Mouse (Mus musculus) midbrain, embryonic 11.5 days (tissue): ENCODE results near the gene Mgea5. TPM values are rescaled to one million over a fixed set of nuclear protein-coding genes. Genes with fewer than 3 reads are reported as not detected.
A peak's percentile ranks its signal among the peaks of the same experiment; 100 is the strongest.

Source experiments
- ATAC-seq: fragments of 200-750 bp; cut with Nextera tagmentation; 2 replicates; pipeline ENCODE4 v1.8.0; 2017; ENCODE audit warnings: moderate TSS enrichment, moderate library complexity; ENCODE audit not compliant: low FRiP score
- DNase-seq: peaks from one replicate; pipeline ENCODE4 v3.0.0; 2015; ENCODE audit warnings: low spot score; ENCODE audit errors: missing footprints
- H3K27ac ChIP-seq: fragments of 300-500 bp; sonication (generic); 2 replicates; pipeline ENCODE4 v1.5.1; 2014; ENCODE audit warnings: low read depth, low read length
- H3K27me3 ChIP-seq: fragments of 300-500 bp; sonication (generic); 2 replicates; pipeline ENCODE4 v1.6.1; 2014; ENCODE audit warnings: mild to moderate bottlenecking, low read length, moderate library complexity, mixed read lengths; ENCODE audit not compliant: control insufficient read depth, insufficient read depth
- H3K36me3 ChIP-seq: fragments of 300-500 bp; sonication (generic); 2 replicates; pipeline ENCODE4 v1.6.1; 2014; ENCODE audit warnings: mild to moderate bottlenecking, low read length, moderate library complexity, mixed read lengths; ENCODE audit not compliant: control insufficient read depth, insufficient read depth
- H3K4me1 ChIP-seq: fragments of 300-500 bp; sonication (generic); 2 replicates; pipeline ENCODE4 v1.6.1; 2014; ENCODE audit warnings: low read length; ENCODE audit not compliant: control insufficient read depth, insufficient read depth
- H3K4me2 ChIP-seq: fragments of 300-500 bp; sonication (generic); 2 replicates; pipeline ENCODE4 v1.6.1; 2014; ENCODE audit warnings: mild to moderate bottlenecking, moderate library complexity
- H3K4me3 ChIP-seq: fragments of 300-500 bp; sonication (generic); 2 replicates; pipeline ENCODE4 v1.5.1; 2014; ENCODE audit warnings: low read depth, low read length
- H3K9ac ChIP-seq: fragments of 300-500 bp; sonication (generic); 2 replicates; pipeline ENCODE4 v1.6.1; 2014; ENCODE audit warnings: low read length
- H3K9me3 ChIP-seq: fragments of 300-500 bp; sonication (generic); 2 replicates; pipeline ENCODE4 v1.6.1; 2016; ENCODE audit warnings: low read length; ENCODE audit not compliant: control insufficient read depth
- WGBS: fragments of 180-500 bp; shearing (Covaris S2); extraction: QIAGEN DNeasy Blood & Tissue Kit; methylation state at CpG from one replicate; pipeline ENCODE4 v1.1.7; 2014; 5-methylcytosine and 5-hydroxymethylcytosine counted together
- polyA plus RNA-seq: library from polyadenylated mRNA; unstranded; fragments of >200 nt; fragmentation: Nextera tagmentation; extraction: Ambion mirVana; gene quantifications from 2 replicates; pipeline ENCODE4 v1.2.1, GENCODE M21; 2014

Mgea5 gene
- polyA plus RNA-seq, 1 experiment from 2014 or later = 68.8 TPM

DNA sequence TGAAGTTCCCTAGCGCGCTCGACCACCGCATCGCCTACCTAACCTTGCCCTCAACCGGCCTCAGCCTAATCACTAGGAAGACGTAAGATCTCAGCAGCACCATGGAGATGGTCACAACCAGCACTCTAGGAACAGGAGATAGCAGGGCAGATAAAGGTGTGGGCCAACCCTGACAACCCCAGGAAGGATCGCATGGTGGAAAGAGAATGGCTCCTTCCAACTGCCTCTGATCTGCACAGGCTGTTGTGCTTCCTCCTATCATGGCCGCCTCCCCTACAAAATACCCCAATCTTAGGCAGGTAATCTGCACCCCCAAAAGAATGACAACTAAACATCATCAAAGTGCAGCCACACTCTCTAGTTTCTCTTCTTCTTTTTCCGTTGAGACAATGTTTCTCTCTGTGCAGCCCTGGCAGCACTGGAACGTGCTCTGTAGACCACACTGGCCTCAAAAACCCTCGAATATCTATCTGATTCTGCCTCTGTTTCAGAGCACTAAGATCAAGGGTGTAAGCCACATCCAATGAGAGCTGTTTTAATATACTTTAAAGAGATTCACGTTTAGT lies 3.2 kb downstream of the Mgea5 start:
- H3K36me3 ChIP-seq = peaks cover under 1% of the 10 kb centered on the region
- peaks cover 17% of the 10 kb centered on the region for H3K4me1 ChIP-seq
- 93% methylated on average over 13 of the region's 13 CpGs for WGBS
- H3K4me3 ChIP-seq = no peak overlapping the region
- no peak overlapping the region for H3K9ac ChIP-seq
- no peak overlapping the region for H3K4me2 ChIP-seq
- ATAC-seq (no peak), DNase-seq (peak; percentile 81)
- H3K27ac ChIP-seq = no peak overlapping the region
- H3K9me3 ChIP-seq = no peaks in the 10 kb centered on the region
- H3K27me3 ChIP-seq = no peaks in the 10 kb centered on the region

DNA sequence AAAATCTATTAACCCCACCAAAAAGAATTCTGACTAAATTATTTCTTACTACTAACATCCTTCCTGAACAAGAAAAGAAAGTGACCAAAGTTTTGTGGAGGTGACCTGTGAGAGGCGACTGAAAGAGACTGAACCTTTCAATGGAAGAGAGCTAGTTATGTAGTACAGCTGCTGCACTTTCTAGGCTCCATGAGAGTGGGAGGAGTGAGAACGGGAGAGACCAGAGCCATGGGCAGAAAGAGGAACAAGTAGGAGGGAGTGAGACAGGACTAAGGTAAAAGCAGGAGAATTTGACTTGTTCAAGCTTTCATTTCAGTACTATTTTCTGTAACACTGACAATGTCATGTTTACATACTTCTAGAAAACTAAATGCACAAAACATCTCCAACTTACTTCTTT lies 8.2 kb downstream of the Mgea5 start:
- H3K27me3 ChIP-seq = no peaks in the 10 kb centered on the region
- peaks cover 10% of the 10 kb centered on the region for H3K36me3 ChIP-seq
- no peak overlapping the region for H3K4me2 ChIP-seq
- DNase-seq = no peak
- H3K4me1 ChIP-seq = 0 out of 2 replicates have a peak, but pooled peaks cover 3% of the 10 kb centered on the region
- H3K4me3 ChIP-seq = no peak overlapping the region
- WGBS = 82% methylated on average over 2 of the region's 2 CpGs
- ATAC-seq = no peak
- H3K9me3 ChIP-seq = no peaks in the 10 kb centered on the region
- H3K27ac ChIP-seq = no peak overlapping the region
- no peak overlapping the region for H3K9ac ChIP-seq

DNA sequence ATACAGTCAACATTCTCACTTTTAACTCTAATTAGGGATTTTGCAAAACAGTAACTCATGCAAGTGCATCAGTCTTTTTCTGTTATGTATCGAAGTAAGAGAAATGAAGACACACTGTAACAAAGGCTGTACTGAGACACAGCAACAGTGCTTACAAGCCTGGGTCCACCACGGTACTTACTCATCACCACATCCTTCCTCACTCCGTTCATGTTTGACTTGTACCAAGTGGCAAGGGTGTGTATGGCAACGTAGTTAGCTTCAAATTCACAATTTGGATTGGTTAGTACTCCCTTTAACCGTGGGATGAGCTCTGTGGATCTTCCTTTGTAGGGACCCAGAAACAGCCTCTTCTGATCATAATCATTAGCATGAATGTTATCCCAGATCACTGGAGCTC lies 12.1 kb downstream of the Mgea5 start:
- DNase-seq = no peak
- Histone ChIP-seq H3K4me3 (no peak overlapping the region), H3K27ac (no peak overlapping the region), H3K27me3 (no peaks in the 10 kb centered on the region), H3K4me2 (no peak overlapping the region), H3K9ac (no peak overlapping the region), H3K4me1 (no peaks in the 10 kb centered on the region), H3K36me3 (peaks cover 33% of the 10 kb centered on the region), H3K9me3 (no peaks in the 10 kb centered on the region)
- 93% methylated on average over 5 of the region's 5 CpGs for WGBS
- no peak for ATAC-seq

DNA sequence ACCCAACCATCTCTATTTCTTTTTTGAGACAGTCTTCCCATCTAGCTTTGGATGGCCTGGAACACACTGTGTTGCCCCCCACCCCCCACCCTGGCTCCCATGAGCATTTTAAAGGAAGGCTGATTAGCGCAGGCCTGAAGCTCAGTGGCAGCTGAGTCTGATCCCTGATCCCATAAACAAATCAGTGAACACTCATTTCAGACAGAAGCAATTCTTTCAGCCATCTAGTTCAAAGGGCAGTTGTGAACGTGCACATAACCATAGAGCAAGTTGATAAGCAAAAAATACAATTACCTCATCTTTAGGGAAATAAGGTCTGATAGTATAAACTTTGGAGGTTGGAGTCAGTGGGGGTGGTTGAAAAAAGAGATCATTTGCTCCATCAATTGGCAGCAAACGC lies 22.8 kb downstream of the Mgea5 start:
- Histone ChIP-seq H3K27me3 (no peaks in the 10 kb centered on the region), H3K27ac (no peak overlapping the region), H3K9me3 (no peaks in the 10 kb centered on the region), H3K4me1 (no peaks in the 10 kb centered on the region), H3K4me3 (no peak overlapping the region), H3K4me2 (no peak overlapping the region), H3K9ac (no peak overlapping the region), H3K36me3 (peaks cover 41% of the 10 kb centered on the region)
- no peak for DNase-seq
- no peak for ATAC-seq
- WGBS = 92% methylated on average over 3 of the region's 3 CpGs

DNA sequence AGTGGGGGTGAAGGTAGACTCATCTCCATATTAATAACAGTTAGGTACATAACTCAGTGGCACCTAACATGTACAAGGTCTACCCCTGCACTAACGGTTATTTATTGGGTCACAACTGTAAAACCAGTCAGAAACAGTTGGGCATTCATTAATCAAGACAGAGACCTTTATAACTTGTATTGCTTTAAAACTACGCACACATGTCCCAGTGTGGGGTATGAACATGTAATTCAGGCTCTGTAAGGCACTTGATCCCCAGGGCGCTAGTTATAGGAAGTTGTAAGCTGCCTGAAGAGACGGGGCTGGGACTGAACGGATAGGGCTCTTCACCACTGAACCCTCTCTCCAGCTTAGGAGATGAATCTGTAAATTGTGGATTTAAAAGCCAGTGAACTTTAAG lies 25.0 kb downstream of the Mgea5 start:
- WGBS = 92% methylated on average over 5 of the region's 5 CpGs
- H3K36me3 ChIP-seq = peaks cover 55% of the 10 kb centered on the region

DNA sequence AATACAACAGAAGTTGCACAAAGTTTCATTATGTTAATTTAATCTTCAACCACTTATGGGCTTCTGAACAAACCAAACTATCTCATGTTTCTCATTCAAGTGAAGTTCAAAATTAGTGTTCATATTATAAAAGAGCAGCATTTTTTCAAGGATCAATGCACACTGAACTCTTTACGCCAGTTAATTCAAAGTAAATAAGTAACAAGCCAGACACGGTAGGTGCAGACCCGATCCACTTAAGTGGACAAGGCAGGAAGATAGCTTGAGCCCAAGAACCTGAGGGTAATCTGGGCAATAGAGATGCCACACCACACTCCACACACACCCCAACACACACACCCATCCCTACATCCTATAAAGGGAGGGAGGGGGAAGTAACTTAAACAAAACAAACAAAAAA lies 30.1 kb downstream of the Mgea5 start:
- DNase-seq (no peak), ATAC-seq (no peak)
- Histone ChIP-seq H3K4me1 (peaks cover 5% of the 10 kb centered on the region), H3K4me3 (no peak overlapping the region), H3K27me3 (no peaks in the 10 kb centered on the region), H3K9me3 (no peaks in the 10 kb centered on the region), H3K9ac (no peak overlapping the region), H3K4me2 (no peak overlapping the region), H3K27ac (no peak overlapping the region), H3K36me3 (peaks cover 33% of the 10 kb centered on the region)
- 97% methylated on average over 3 of the region's 3 CpGs for WGBS

More for the DNA sequence above, 25.0 kb downstream of the Mgea5 start:
- Histone ChIP-seq H3K4me3 (no peak overlapping the region), H3K27me3 (no peaks in the 10 kb centered on the region), H3K9ac (no peak overlapping the region), H3K4me1 (no peaks in the 10 kb centered on the region), H3K4me2 (no peak overlapping the region), H3K27ac (no peak overlapping the region), H3K9me3 (no peaks in the 10 kb centered on the region)
- ATAC-seq (no peak), DNase-seq (no peak)

DNA sequence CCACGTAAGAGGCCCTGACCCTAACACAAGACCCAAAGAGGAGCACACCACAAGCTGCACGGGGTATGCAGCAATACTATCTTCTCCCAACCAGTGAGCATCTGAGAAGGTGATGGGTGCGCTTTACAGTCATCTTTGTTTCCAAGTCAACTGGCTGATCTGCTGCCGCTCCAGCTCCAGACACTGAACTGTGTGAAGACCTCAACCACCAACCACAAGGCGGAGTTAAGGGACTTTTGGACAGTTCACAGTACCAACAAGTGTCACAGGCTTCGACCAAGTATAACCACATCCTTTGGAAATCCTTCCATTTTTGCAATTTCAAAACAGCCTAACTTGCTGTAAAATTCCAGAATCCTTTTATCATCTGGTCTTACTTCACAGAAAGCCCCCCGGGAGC lies 31.8 kb downstream of the Mgea5 start:
- H3K27ac ChIP-seq = no peak overlapping the region
- peaks cover 5% of the 10 kb centered on the region for H3K27me3 ChIP-seq
- 94% methylated on average over 7 of the region's 7 CpGs for WGBS
- peaks cover 25% of the 10 kb centered on the region for H3K36me3 ChIP-seq
- H3K4me1 ChIP-seq = peaks cover 8% of the 10 kb centered on the region
- H3K4me3 ChIP-seq = no peak overlapping the region
- no peak for DNase-seq
- H3K9me3 ChIP-seq = no peaks in the 10 kb centered on the region
- no peak overlapping the region for H3K4me2 ChIP-seq
- no peak overlapping the region for H3K9ac ChIP-seq
- no peak for ATAC-seq

DNA sequence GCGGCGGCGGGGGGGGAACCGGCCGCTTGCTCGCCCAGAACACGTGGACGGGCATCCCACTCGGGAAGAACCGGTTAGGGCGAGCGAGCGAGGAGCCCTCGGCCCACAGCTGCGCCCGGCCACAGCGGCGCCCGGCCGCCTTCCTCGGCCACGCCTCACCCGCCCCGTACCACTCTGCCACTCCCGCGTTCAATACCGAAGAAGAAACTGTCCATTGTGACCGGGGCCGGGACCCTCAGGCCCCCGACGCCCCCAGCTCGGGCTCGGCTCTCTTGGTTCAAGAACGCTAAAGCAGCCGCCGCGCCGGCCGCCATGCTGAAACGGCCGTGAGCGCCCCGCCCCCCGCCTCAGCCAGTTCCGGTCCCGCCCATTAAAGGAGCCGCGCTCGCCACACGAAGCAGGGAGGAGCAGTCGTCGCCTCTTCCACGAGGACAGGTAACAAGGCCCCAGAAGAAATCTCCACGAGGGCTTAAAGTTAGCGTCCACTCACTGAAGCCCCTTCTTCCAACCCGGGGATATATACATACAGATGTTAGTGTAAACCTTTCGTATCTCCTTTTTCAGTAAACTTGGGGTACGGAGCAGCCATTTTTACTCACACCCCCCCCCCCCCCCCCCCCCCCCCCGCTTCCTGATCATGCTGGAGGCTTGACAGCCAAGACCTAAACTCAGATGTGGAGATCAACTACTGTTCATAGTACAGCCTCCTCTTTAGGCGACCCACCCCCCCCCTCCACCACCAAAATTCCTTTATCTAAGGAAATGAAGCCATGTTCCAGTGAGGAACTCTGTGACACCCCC lies 34.2 kb downstream of the Mgea5 start, which contains the start of gene Npm3:
Gene Npm3, minus strand, starts transcription at position 349 of the 801 bp plus-strand sequence.
- Histone ChIP-seq H3K9me3 (no peaks in the 10 kb centered on the region), H3K4me2 (peak within 1 kb of the TSS; percentile 93), H3K27ac (no peak within 1 kb of the TSS), H3K9ac (peak within 1 kb of the TSS; percentile 80), H3K4me3 (peak within 1 kb of the TSS; percentile 85), H3K27me3 (peaks cover 29% of the 10 kb centered on the region), H3K36me3 (peaks cover 12% of the 10 kb centered on the region; the same call in 1 of the 2 replicates), H3K4me1 (peaks cover 12% of the 10 kb centered on the region)
- ATAC-seq (peak; percentile 85), DNase-seq (peak; percentile 99)
- WGBS = under 1% methylated on average over 44 of the region's 60 CpGs

DNA sequence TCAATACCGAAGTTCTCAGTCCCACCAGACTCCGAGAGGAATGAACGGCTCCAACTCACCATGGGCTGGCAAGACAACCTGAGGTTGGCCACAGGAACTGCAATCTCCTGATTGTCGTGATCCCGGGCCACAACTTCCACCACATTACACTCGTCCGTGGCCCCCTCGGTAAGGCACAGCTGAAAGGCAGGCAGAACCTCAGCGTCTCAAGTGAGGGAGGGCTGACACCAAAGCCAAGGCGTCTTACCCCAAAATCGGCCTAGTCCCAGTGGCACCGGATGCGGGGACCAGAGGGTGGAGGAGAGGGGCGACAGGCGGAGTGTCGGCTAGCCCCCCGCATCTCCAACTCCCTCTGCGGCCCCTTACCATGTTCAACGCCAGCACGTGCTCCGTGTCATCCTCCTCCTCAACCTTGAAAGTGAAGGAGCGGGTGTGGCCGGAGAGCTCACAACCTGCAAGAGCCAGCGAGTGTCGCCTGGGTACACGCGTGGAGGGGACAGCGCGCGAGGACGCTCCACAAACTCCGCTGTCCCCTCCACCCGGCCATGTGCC lies 34.9 kb downstream of the Mgea5 start:
- H3K27me3 ChIP-seq = peaks cover 35% of the 10 kb centered on the region
- H3K4me1 ChIP-seq = peaks cover 12% of the 10 kb centered on the region
- no peak overlapping the region for H3K27ac ChIP-seq
- H3K9me3 ChIP-seq = no peaks in the 10 kb centered on the region
- ATAC-seq (peak; percentile 33), DNase-seq (peak; percentile 90)
- peak overlapping the region; percentile 93 for H3K4me2 ChIP-seq
- H3K9ac ChIP-seq = peak overlapping the region; percentile 80
- peak overlapping the region; percentile 85 for H3K4me3 ChIP-seq
- WGBS = 1% methylated on average over 33 of the region's 33 CpGs
- peaks cover 6% of the 10 kb centered on the region; the same call in 1 of the 2 replicates for H3K36me3 ChIP-seq
